Mouse (Mus musculus) cortical plate, adult 2 months (tissue): ENCODE data around the gene Pcsk1.

Source experiments
- CTCF ChIP-seq: fragments of 200-500 bp; IDR thresholded peaks from 2 replicates; pipeline ENCODE4 v1.5.1; 2011; ENCODE audit warnings: mild to moderate bottlenecking, control low read depth, low read length; ENCODE audit not compliant: insufficient read depth; ENCODE audit errors: extremely low read depth
- POLR2A ChIP-seq: fragments of 200-500 bp; IDR thresholded peaks from 2 replicates; pipeline ENCODE4 v1.6.1; 2011; ENCODE audit warnings: mild to moderate bottlenecking, low read length, control low read depth; ENCODE audit not compliant: insufficient read depth; ENCODE audit errors: extremely low read depth

DNA sequence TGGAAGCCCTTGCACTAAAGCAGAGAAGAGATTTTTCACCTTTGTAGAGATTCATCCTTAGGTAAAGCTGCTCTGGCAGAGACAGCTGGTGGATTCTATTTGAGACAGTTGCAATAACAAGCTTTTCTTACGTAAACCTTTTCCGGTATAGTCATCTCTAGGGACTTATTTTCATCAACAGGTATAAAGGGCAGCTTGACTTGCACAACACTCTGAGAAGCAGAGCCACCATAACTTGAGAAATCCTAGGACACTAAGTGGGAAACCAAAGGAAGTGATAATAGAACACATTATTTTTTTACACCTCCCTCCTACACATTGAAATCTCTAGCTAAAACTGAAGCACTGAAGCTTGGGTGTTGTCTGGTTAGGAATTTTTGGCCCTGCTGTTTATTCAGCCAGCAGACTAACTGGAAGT, 24.4 kb downstream of the Pcsk1 start:
- TF ChIP-seq CTCF = no peak
- no peak for TF ChIP-seq POLR2A
